Mouse (Mus musculus) forebrain, embryonic 13.5 days (tissue): ENCODE measurements at regions not wholly inside any gene's neighbourhood (a gene's known extent, or its start where the extent isn't known, plus 50 kb on each side); places are given as distances from the start of the nearest gene placed in this dataset.

ENCODE experiments used
- ATAC-seq: fragments of 200-750 bp; cut with Nextera tagmentation; 2 replicates; pipeline ENCODE4 v1.8.0; 2017
- H3K27ac ChIP-seq: fragments of 300-500 bp; sonication (generic); 2 replicates; pipeline ENCODE4 v1.5.1; 2015; ENCODE audit warnings: inconsistent platforms, mild to moderate bottlenecking, moderate library complexity
- H3K27me3 ChIP-seq: fragments of 300-500 bp; sonication (generic); 2 replicates; pipeline ENCODE4 v1.6.1; 2015; ENCODE audit warnings: mild to moderate bottlenecking, inconsistent platforms
- H3K36me3 ChIP-seq: fragments of 300-500 bp; sonication (generic); 2 replicates; pipeline ENCODE4 v1.6.1; 2015; ENCODE audit warnings: mild to moderate bottlenecking, inconsistent platforms; ENCODE audit not compliant: poor library complexity, severe bottlenecking
- H3K4me1 ChIP-seq: fragments of 300-500 bp; sonication (generic); 2 replicates; pipeline ENCODE4 v1.6.1; 2015; ENCODE audit warnings: inconsistent platforms
- H3K4me2 ChIP-seq: fragments of 300-500 bp; sonication (generic); 2 replicates; pipeline ENCODE4 v1.6.1; 2015; ENCODE audit warnings: inconsistent platforms, mild to moderate bottlenecking, moderate library complexity
- H3K4me3 ChIP-seq: fragments of 300-500 bp; sonication (generic); 2 replicates; pipeline ENCODE4 v1.5.1; 2015; ENCODE audit warnings: mild to moderate bottlenecking, inconsistent platforms
- H3K9ac ChIP-seq: fragments of 300-500 bp; sonication (generic); 2 replicates; pipeline ENCODE4 v1.6.1; 2015; ENCODE audit warnings: mild to moderate bottlenecking, inconsistent platforms
- H3K9me3 ChIP-seq: fragments of 300-500 bp; sonication (generic); replicated peaks from 2 replicates; pipeline ENCODE4 v1.6.1; 2016; ENCODE audit warnings: inconsistent platforms
- WGBS: fragments of 180-500 bp; shearing (Covaris S2); methylation state at CpG from one replicate; pipeline ENCODE4 v1.1.7; 2015; 5-methylcytosine and 5-hydroxymethylcytosine counted together

DNA sequence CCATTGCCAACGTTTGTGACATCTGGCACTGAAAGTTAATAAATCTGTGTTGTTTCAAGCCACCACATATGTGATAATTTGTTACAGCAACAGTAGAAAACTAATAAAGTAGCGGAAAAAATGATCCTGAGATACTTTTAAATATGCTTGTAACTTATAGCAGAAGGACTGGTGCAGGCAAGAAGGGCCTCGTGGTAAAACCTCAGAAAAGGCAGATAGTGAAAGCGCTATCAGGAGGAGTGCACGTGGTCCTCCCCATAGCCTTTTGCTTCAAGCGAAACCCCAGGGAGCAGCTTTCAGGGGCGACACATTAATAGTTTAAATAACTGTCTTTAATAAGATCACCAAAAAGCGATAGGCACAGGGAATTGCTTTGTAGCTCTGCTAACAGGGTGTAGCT, 217.9 kb upstream of the Veph1 start:
- Histone ChIP-seq H3K36me3 (no peaks in the 10 kb centered on the region), H3K4me3 (no peak overlapping the region), H3K4me1 (no peaks in the 10 kb centered on the region), H3K9me3 (no peaks in the 10 kb centered on the region; the same call in 1 of the 2 replicates), H3K4me2 (no peak overlapping the region), H3K27ac (no peak overlapping the region), H3K9ac (no peak overlapping the region), H3K27me3 (no peaks in the 10 kb centered on the region)
- 93% methylated on average over 8 of the region's 8 CpGs for WGBS
- ATAC-seq: no peak

DNA sequence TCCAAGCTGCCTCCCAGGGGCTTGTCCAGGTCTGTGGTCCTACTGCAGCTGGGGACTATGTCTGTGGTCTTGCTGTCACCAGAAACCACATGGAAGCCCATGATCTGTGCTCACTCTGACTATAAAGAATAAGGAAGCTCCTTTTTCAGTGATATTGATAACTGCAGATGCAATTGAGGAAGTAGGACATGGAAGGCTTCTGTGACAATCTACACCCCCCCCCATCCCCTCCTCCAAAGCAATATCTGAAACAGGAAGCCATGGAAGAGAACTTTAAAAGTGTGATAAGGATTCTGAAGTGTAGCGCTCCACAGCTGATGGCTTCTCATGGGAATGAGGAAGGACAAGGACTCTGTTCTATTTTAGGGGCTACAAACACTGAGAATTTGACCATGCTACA, 215.8 kb upstream of the Veph1 start:
- H3K9ac ChIP-seq: no peak overlapping the region
- ATAC-seq: no peak
- no peaks in the 10 kb centered on the region for H3K27me3 ChIP-seq
- WGBS: 93% methylated on average over 1 of the region's 1 CpGs
- H3K36me3 ChIP-seq: no peaks in the 10 kb centered on the region
- H3K4me3 ChIP-seq: no peak overlapping the region
- H3K9me3 ChIP-seq: no peaks in the 10 kb centered on the region; the same call in 1 of the 2 replicates
- no peak overlapping the region for H3K4me2 ChIP-seq
- no peak overlapping the region for H3K27ac ChIP-seq
- H3K4me1 ChIP-seq: no peaks in the 10 kb centered on the region

DNA sequence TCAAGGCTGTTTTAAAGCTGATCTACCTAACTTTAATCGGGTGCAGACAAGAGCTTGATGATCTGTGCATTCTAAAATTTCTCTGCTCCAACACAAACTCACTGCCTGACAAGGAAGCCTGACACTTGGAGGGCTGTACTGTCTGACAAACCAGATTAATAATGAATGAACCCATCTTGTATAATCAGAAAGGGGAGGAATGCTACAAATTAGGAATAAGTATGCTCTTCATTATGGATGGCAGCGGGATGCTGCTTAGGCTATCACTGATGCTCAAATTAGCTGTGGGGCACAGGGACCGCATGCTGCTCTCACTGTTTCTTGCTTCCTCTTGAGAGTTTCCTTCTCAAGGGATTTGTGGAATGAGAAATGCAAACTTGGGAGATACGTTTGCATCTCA, 213.8 kb upstream of the Veph1 start:
- Histone ChIP-seq H3K36me3 (no peaks in the 10 kb centered on the region), H3K4me1 (peaks cover 4% of the 10 kb centered on the region), H3K4me3 (no peak overlapping the region), H3K9ac (no peak overlapping the region), H3K27me3 (no peaks in the 10 kb centered on the region), H3K9me3 (no peaks in the 10 kb centered on the region), H3K4me2 (no peak overlapping the region), H3K27ac (no peak overlapping the region)
- no peak for ATAC-seq
- 72% methylated on average over 4 of the region's 4 CpGs for WGBS

DNA sequence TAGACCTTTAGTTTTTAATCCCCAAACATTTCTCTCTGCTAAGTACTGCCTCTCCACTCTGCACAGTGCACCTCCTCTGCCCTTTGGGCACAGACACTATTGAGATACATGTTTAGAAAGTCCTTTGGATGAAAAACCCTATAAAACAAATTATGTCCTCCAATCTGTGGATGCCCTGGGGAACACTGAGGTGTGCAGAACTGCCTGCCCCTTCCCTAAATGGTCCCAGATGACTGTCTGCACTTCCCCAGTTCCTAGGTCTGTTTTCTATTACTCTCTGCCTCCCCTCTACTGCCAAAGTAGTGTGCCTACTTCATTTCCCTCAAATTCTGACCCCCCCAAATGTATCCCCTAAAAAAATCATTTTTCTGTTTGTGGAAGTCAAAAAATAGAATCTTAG, 209.5 kb upstream of the Veph1 start:
- Histone ChIP-seq H3K27me3 (no peaks in the 10 kb centered on the region), H3K4me3 (no peak overlapping the region), H3K9me3 (no peaks in the 10 kb centered on the region), H3K9ac (no peak overlapping the region), H3K4me2 (no peak overlapping the region), H3K36me3 (no peaks in the 10 kb centered on the region), H3K27ac (no peak overlapping the region), H3K4me1 (peaks cover 7% of the 10 kb centered on the region)
- ATAC-seq: no peak

DNA sequence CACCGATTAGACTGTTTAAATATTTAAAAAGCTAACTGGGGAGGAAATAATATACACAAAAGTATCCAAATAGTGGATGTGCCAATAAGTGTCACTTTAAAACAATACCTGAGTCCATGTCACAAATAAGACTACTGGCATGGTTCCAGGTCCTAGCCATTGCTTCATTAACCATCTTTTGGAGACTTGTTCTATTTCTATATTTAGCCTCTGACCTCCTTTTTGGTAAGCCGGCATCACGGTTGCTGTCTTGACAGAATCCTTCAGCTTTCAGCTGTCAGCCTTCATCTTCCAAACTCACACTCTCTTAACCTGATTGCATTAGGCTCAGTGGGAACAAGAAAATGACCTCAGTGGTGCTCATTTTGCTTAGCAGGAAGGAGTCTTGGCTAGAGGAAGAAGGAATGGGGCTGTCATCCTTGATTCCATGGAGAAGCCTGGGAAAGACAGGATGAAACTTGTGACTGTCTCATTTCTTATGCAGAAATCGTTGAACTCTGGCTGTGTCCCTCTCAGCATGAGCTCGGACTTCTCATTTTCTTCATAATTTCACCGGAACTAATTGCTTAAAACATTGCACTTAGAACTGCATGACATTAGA, 208.9 kb upstream of the Veph1 start:
- Histone ChIP-seq H3K27me3 (no peaks in the 10 kb centered on the region), H3K9me3 (no peaks in the 10 kb centered on the region), H3K27ac (no peak overlapping the region), H3K4me1 (peaks cover 7% of the 10 kb centered on the region), H3K4me2 (no peak overlapping the region), H3K36me3 (no peaks in the 10 kb centered on the region), H3K9ac (no peak overlapping the region), H3K4me3 (no peak overlapping the region)
- 41% methylated on average over 6 of the region's 6 CpGs for WGBS
- ATAC-seq: no peak

DNA sequence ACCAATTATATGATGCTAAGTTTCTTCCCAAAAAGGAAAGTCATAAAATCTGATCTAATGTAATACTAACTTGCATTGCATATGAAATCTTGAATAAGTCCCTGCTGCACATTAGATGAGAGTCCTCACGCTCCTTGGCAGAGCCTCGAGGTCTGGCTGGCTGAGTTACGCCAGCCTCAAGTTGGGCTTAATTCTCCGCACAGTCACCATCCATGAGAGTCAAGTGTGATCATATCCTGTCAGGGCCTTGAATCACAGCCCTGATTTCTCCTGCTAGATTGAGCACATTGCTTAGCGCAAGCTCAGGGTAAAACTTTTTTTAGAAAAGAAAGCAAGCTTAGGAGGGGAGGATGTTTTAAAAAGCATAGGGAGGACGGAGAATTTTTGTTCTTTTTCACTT, 208.1 kb upstream of the Veph1 start:
- H3K27me3 ChIP-seq: no peaks in the 10 kb centered on the region
- WGBS: 68% methylated on average over 6 of the region's 6 CpGs
- no peak overlapping the region for H3K9ac ChIP-seq
- no peak overlapping the region for H3K27ac ChIP-seq
- H3K36me3 ChIP-seq: no peaks in the 10 kb centered on the region
- ATAC-seq: no peak
- no peak overlapping the region for H3K4me3 ChIP-seq
- peaks cover 7% of the 10 kb centered on the region for H3K4me1 ChIP-seq
- H3K9me3 ChIP-seq: no peaks in the 10 kb centered on the region
- H3K4me2 ChIP-seq: no peak overlapping the region

DNA sequence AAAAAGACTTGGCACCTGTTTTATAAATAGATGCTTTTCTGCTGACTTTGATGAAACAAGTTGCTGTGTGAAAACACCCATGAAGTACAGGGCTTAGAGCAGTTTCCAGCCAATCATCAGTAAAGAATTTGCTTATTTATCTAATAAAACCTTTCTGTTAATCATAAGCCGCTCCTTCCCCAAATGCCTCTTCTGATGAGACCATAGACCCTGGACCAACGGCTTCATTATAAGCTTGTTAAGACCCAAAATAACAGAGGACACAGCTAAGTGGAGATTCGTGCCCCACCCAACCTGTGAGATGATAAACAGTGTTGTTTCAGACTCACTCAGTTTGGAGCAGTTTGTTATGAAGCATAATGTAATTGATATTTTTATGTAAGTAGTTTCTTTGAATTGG, 207.0 kb upstream of the Veph1 start:
- no peak overlapping the region for H3K4me2 ChIP-seq
- no peak overlapping the region for H3K27ac ChIP-seq
- no peak overlapping the region for H3K9ac ChIP-seq
- no peak overlapping the region for H3K4me3 ChIP-seq
- peaks cover 7% of the 10 kb centered on the region for H3K4me1 ChIP-seq
- no peaks in the 10 kb centered on the region for H3K36me3 ChIP-seq
- ATAC-seq: no peak
- H3K9me3 ChIP-seq: no peaks in the 10 kb centered on the region
- H3K27me3 ChIP-seq: no peaks in the 10 kb centered on the region
- 95% methylated on average over 3 of the region's 3 CpGs for WGBS

DNA sequence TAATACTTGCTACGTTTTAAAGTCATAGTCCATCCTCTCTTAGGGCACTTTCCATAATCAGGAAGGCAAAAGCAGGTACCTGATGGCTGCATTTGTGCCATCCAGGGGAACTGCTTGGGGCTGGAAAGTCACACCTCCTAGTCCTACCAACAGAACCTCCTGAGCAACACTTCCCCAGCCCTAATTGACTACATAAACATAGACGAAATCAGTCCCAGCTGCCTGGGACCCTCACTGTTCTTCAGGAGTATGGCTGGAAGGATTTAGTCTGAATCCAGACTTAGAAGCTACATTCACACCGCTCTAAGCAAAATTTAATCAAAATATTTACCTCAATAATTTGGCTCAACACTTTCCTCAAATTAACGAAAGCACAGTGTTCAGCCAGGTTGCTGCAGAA, 205.2 kb upstream of the Veph1 start:
- no peak overlapping the region for H3K4me2 ChIP-seq
- no peak overlapping the region for H3K4me3 ChIP-seq
- H3K9me3 ChIP-seq: no peaks in the 10 kb centered on the region
- no peak overlapping the region for H3K27ac ChIP-seq
- H3K27me3 ChIP-seq: no peaks in the 10 kb centered on the region
- peaks cover 7% of the 10 kb centered on the region for H3K4me1 ChIP-seq
- H3K36me3 ChIP-seq: no peaks in the 10 kb centered on the region
- no peak overlapping the region for H3K9ac ChIP-seq
- 68% methylated on average over 4 of the region's 4 CpGs for WGBS
- ATAC-seq: no peak

DNA sequence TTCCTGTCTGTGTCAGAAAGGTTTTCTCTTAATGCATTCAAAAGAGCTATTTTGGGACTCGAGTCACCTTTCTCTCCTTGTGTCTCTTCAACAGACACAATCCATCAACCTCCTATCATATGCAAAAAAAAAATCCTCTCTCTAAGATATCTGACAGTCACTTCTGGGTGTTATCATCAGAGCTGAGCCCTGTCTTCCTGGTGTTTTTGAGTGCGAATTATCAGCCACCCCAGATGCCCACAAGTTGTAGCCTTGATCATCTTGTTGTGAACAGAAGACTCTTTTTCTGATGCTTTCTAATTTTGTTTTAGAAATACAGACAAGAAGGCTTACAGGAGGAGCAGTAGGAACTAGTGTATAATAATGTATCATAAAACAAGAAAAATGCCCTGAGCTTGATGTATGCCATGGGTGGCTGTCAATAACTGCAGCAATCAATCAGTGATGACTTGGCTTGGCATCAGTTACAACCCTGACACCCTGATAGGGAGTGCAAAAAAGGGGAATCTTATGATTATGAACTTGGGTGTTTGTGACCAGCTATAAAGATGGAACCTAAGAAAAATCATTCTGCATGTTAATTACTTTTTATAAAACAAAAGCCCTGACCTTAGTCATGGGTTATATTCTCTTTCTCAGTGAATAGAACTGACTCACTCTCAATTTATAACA, 197.9 kb upstream of the Veph1 start:
- H3K9ac ChIP-seq: no peak overlapping the region
- H3K9me3 ChIP-seq: no peaks in the 10 kb centered on the region
- peaks cover 8% of the 10 kb centered on the region; the same call in 1 of the 2 replicates for H3K4me1 ChIP-seq
- H3K27ac ChIP-seq: no peak overlapping the region
- WGBS: 76% methylated on average over 2 of the region's 2 CpGs
- H3K27me3 ChIP-seq: peaks cover 21% of the 10 kb centered on the region
- no peaks in the 10 kb centered on the region for H3K36me3 ChIP-seq
- ATAC-seq: no peak
- H3K4me2 ChIP-seq: no peak overlapping the region
- H3K4me3 ChIP-seq: no peak overlapping the region

DNA sequence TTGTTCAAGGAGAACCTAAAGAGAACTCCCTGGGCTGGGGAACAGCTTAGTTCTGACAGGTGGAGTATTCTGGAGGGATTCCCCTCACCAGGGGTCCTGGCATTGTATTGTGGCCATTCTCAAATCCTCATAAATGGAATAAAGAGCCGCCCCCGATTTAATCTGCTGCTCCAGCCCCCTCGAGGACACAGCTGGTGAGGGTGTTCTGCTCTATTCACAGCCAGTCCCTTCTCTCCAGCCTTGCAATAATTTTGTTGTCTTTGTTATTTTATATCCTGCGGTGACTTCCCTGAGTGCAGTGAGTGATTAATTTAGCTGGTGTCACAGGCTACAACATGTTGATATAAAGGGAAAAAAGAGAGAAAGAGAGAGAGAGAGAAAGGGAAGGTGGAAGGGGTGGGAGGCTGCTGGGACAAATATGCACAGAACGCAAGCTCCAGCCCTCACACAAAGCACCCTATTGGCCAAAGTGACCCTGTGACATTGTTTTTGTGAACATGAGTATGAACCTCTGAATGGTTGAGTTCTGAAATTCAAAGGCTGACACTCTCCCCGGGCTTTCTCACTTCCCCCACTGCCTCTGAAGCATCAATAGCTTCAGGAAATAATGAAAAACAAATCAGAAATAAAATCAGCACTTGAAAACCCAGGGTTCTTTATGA, 194.2 kb upstream of the Veph1 start:
- peaks cover 38% of the 10 kb centered on the region for H3K27me3 ChIP-seq
- H3K4me2 ChIP-seq: no peak overlapping the region
- ATAC-seq: no peak; the same call in 1 of the 2 replicates
- no peak overlapping the region for H3K4me3 ChIP-seq
- H3K27ac ChIP-seq: no peak overlapping the region
- H3K9ac ChIP-seq: no peak overlapping the region
- 4% methylated on average over 6 of the region's 6 CpGs for WGBS
- no peaks in the 10 kb centered on the region for H3K9me3 ChIP-seq
- no peaks in the 10 kb centered on the region for H3K36me3 ChIP-seq
- peaks cover 18% of the 10 kb centered on the region for H3K4me1 ChIP-seq

DNA sequence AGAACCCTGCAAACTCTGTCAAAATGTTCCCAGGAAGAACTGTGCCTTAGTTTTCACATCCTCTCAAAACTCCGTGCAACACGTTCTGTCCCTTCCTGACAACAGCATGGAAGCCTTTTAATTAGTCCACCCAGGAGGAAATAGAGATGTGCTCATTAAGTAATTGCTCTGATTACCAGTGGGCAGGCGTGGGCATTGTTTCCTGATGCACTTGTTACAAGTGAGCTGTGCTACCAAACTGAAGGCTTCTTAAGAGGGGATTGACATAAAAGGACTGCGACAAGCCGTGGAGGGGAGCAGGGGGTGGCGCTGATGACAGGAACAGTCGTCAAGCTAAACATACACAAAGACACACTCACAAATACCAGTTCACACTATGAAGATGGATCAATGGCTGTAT, 192.1 kb upstream of the Veph1 start:
- WGBS: 7% methylated on average over 7 of the region's 7 CpGs

DNA sequence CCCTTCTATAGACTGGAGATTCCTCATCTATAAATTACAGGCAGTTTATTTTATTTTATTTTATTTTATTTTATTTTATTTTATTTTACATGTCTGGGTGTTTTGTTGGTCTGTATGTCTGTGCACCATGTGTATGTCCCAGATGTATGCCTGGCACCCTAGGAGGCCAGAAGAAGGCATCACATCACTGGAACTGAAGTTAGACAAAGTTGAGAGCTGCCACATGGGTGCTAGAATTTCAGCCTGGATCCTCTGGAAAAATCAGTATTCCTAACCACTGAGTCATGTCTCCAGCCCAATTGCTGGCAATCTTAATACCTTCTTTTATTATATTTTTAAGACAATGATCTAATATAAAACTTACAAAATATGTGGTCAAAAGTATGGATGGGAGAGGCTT, 190.0 kb upstream of the Veph1 start:
- Histone ChIP-seq H3K4me2 (no peak overlapping the region), H3K4me1 (peaks cover 18% of the 10 kb centered on the region), H3K36me3 (no peaks in the 10 kb centered on the region), H3K4me3 (no peak overlapping the region), H3K9me3 (no peaks in the 10 kb centered on the region), H3K27me3 (peaks cover 32% of the 10 kb centered on the region), H3K27ac (no peak overlapping the region), H3K9ac (no peak overlapping the region)
- ATAC-seq: no peak

More for the DNA sequence above, 192.1 kb upstream of the Veph1 start:
- no peaks in the 10 kb centered on the region for H3K9me3 ChIP-seq
- H3K4me1 ChIP-seq: peaks cover 18% of the 10 kb centered on the region
- no peak; the same call in 1 of the 2 replicates for ATAC-seq
- H3K27me3 ChIP-seq: peaks cover 32% of the 10 kb centered on the region
- H3K27ac ChIP-seq: no peak overlapping the region
- no peak overlapping the region for H3K9ac ChIP-seq
- no peaks in the 10 kb centered on the region for H3K36me3 ChIP-seq
- H3K4me2 ChIP-seq: no peak overlapping the region
- no peak overlapping the region for H3K4me3 ChIP-seq
